Mouse (Mus musculus): Measurements from ENCODE around the gene Osbpl3.
A peak's percentile ranks its signal among the peaks of the same experiment; 100 is the strongest.

Osbpl3 gene

DNA sequence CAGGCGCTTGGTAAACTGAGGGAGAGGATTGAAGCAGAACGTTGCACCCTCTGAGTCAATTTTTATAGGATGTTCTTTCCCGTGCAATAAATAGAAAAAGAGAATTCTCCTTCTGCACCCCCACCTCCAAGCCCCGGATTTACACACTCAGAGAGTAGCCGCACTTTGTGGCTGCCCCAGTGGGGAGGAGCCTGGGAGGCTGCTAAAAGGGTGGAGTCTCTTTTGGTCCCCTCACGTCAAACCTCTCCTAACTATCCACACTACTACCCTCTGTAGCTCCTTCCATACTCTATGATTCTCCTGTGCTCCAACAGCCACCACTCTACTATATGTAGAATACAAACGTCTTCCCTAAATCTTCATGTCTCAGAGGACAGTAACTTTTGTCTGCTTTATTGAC lies 193.7 kb downstream of the Osbpl3 start:
- no peak for DNase-seq

DNA sequence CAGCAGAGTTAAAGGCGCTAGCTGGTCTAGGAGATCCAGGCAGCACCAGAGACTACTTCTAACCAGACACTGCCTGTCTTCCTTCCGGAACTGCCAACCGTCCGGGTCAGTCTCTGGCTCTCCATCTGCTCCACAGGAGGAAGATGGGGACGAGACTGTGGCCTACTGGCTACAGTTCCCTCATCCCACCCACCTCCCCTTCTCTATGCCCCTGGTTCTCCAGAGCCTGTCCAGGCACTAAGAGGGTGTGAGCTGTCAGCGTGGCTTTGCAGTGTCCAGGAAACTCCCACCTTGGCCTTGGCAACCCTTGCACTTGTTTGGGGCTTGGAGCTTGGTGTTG lies 194.1 kb downstream of the Osbpl3 start:
- no peak for DNase-seq

DNA sequence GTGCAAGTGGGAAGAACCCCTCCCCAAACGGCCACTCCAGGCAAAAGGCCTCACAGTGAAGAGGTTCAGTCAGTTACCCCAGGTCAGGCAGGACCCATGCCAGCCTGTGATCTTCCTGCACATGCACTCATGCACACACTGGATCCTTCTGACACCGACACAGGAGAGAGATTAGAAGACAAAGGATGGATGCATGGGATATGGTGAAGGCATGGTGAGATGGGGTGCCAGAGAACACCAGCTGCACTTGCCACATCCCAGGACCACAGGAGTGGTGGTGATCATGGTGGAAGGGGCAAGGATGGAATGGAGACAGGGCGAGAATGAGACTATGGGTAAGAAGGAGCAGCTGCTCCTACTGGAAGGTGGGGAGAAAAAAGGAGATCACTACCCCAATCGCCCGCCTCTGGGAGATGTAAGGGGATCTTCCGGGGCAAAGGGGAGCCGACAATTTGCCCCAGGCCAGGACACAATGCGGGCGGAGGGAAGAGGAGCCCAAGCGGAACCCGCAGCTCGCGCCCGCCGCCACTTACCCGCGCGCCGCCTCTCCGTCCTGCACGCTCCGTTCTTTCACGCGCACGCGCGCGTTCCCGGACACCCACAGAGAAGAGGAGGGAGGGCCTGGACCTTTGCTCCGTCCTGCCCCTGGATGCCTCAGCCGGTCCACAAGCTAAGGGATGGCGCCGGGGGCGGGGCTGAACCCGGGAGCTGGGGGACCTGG lies 194.6 kb downstream of the Osbpl3 start:
- DNase-seq = peak; percentile 91

DNA sequence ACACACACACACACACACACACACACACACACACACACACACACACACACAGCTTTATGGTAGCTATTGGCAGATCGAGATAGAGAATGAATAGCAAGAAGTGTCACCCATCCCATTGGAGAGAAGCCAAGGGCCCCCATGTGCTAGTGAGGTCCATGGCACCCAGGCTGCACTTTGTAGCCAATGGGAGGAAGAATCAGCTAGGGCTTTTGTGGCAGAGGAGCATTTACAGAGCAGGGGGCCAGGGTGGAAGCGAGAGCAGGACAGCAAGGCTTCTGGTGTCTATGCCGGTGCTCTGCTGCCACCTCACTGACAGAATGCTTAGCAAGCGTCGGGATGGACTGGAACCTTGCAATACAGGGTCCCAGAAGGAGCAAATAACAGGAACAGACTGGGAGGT lies 200.6 kb downstream of the Osbpl3 start:
- no peak for DNase-seq

DNA sequence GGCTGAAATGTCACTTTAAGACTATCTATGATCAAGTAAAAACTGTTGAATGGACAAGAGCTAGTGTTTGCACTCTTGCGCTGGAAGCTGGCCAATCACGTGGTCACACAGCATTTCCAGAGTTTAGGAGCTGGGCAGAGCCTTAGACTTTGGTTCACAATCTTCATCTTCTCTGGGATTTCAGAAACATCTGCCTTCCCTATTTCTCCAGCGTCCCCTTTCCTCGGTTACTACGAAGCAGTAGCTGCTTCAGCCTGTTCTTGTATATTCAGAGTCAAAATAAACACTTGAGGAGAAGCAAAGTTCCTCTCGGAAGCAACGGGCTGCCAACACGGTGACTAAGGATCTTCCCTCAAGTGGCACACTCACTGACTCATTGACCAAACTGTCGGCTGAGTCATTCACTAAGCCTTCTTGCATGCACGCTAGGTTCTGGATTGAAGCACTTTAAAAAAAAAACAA lies 201.2 kb downstream of the Osbpl3 start:
- DNase-seq = no peak

- DNase-seq = no peak
Measured at GRCm38 (mm10) chr6:50252690-50253089, 203.3 kb downstream of the Osbpl3 start.

DNA sequence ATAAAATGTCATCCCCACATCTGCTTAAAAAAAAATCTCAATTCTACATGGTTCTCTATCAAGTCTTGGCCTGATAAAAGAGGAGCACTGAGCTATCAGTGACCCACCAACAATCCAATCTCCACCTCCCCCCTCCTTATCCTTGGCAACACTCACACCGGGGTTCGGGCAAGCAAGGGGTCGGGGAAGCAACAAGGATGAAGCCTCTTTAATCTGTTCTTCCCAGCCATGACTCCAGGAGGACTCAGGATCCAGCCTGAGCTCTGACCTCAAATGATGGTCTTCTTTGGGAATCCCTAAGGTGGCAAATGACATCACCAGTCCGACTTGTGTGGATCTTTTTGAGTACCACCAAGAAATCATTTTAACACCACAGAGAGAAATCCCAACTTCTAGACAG lies 208.2 kb downstream of the Osbpl3 start:
- DNase-seq = no peak

DNA sequence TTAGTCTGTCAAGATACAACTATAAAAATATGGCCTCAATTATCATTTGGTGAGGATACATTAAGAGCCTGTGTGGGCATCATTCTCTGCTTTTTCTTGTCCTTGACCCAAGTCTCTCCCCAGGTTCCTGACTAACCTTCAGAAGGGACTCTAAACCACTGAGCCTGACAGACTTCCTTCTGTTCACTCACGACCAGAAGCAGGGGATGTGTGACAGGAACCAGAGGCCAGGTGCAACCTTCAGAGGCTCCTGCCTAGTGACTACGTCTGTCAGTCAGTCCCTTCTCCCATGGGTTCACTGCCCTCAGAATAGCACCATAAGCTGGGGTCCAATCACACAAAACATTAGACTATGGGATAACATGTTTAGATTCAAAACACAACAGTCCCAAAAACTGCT lies 208.6 kb downstream of the Osbpl3 start:
- DNase-seq = no peak

DNA sequence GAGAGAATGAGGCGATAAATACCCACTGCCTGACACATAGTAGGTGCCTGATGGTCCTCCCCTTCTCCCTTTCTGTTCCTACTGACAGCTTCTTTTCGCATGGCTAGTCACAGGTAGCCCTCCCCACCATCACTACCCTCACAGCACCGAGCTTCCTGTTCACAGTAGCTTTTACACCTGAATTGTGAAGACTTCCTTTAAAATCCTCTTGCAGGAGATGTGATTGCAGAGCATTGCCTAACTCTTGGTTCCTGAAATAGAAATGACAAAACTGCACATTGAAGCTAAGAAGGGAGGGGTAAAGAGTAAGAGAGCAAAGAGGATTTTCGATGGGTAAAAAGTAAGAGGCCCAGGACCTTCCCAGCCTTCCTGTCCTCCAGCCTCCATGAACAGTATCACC lies 211.0 kb downstream of the Osbpl3 start:
- no peak for DNase-seq

- DNase-seq = no peak
Measured at GRCm38 (mm10) chr6:50244126-50244525, 211.9 kb downstream of the Osbpl3 start.
